Mouse (Mus musculus): ENCODE measurements at regions not wholly inside any gene's neighbourhood (a gene's known extent, or its start where the extent isn't known, plus 50 kb on each side); places are given as distances from the start of the nearest gene placed in this dataset.

GRCm38 (mm10) chr11:31615107-31615811 lies 56.4 kb downstream of the Bod1 start:
- 59% methylated on average over 10 of the region's 10 CpGs for WGBS
- no peak overlapping the region for H3K9ac ChIP-seq (replicated peaks; ENCODE audit: low read depth, low read length)
- no peaks in the 10 kb centered on the region for H3K27me3 ChIP-seq (replicated peaks; ENCODE audit: control insufficient read depth, insufficient read depth, low read length)
- no peaks in the 10 kb centered on the region for H3K9me3 ChIP-seq (ENCODE audit: control insufficient read depth, low read length)
- H3K4me3 ChIP-seq (replicated peaks; ENCODE audit: low read length) = no peak overlapping the region
- H3K4me2 ChIP-seq (ENCODE audit: low read length) = no peak overlapping the region
- ATAC-seq = peak; percentile 57
- no peaks in the 10 kb centered on the region for H3K36me3 ChIP-seq (ENCODE audit: control insufficient read depth, insufficient read depth)
- H3K27ac ChIP-seq (ENCODE audit: low read length) = no peak overlapping the region
- H3K4me1 ChIP-seq (replicated peaks; ENCODE audit: control insufficient read depth, insufficient read depth, low read length) = no peaks in the 10 kb centered on the region

DNA sequence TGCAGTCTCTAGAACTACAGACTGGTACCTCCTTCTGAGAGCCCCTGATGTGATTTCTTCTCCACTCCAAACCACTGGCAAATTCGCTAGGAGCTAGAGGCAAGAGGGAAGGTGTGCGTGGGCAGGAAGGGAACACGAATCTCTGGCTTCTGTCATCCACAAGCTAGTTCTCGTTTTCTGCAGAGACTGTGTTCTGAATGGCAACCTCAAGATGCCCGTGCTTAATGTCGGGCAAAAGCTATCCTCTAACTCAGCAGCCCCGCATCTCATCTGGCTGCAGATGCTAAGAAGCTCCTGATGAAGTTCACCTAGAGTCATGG lies 57.3 kb downstream of the Bod1 start:
- Histone ChIP-seq H3K4me1 (replicated peaks; ENCODE audit: control insufficient read depth, insufficient read depth, low read length) (no peaks in the 10 kb centered on the region), H3K9ac (replicated peaks; ENCODE audit: low read depth, low read length) (no peak overlapping the region), H3K27ac (ENCODE audit: low read length) (no peak overlapping the region), H3K4me3 (replicated peaks; ENCODE audit: low read length) (no peak overlapping the region), H3K27me3 (replicated peaks; ENCODE audit: control insufficient read depth, insufficient read depth, low read length) (no peaks in the 10 kb centered on the region), H3K36me3 (ENCODE audit: control insufficient read depth, insufficient read depth) (no peaks in the 10 kb centered on the region), H3K9me3 (ENCODE audit: control insufficient read depth, low read length) (no peaks in the 10 kb centered on the region), H3K4me2 (ENCODE audit: low read length) (no peak overlapping the region)
- 86% methylated on average over 7 of the region's 7 CpGs for WGBS
- ATAC-seq = no peak

DNA sequence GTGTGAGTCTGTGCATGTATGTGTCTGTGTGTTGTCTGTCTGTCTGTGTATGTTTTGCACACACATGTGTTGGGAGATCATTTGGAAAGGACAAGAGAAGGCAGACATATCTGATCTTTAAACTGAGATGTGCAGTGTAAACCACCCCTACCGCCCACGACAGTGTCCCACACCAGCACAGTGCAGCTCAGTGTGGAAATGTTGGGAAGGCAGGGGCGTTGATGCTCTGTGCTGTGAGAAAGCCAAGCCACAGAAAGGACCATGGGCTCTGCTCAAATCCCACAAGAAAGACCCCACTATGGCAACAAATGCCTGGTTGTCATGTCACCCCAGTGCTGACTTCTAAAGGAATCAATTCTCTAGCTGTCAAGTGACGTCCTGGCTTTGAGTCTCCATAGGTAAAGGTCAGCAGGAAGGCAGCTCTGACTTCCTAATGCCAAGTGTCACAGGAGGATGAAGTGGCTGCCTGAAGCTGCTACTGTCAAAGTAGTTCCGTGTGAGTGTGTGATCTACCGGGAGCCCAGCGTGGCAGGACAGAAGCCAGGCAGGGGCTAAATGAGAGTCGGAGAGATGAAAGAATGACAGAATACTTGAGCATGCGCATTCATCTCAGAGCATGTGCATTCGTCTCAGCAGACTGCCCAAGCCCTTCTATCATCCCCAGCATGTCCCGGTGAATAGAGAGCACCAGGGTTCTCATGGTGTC lies 57.8 kb downstream of the Bod1 start:
- H3K27me3 ChIP-seq (replicated peaks; ENCODE audit: control insufficient read depth, insufficient read depth, low read length) = no peaks in the 10 kb centered on the region
- 63% methylated on average over 11 of the region's 11 CpGs for WGBS
- no peaks in the 10 kb centered on the region for H3K36me3 ChIP-seq (ENCODE audit: control insufficient read depth, insufficient read depth)
- H3K4me2 ChIP-seq (ENCODE audit: low read length) = no peak overlapping the region
- H3K9ac ChIP-seq (replicated peaks; ENCODE audit: low read depth, low read length) = no peak overlapping the region
- H3K27ac ChIP-seq (ENCODE audit: low read length) = no peak overlapping the region
- ATAC-seq = no peak
- no peak overlapping the region for H3K4me3 ChIP-seq (replicated peaks; ENCODE audit: low read length)
- no peaks in the 10 kb centered on the region for H3K4me1 ChIP-seq (replicated peaks; ENCODE audit: control insufficient read depth, insufficient read depth, low read length)
- H3K9me3 ChIP-seq (ENCODE audit: control insufficient read depth, low read length) = no peaks in the 10 kb centered on the region

DNA sequence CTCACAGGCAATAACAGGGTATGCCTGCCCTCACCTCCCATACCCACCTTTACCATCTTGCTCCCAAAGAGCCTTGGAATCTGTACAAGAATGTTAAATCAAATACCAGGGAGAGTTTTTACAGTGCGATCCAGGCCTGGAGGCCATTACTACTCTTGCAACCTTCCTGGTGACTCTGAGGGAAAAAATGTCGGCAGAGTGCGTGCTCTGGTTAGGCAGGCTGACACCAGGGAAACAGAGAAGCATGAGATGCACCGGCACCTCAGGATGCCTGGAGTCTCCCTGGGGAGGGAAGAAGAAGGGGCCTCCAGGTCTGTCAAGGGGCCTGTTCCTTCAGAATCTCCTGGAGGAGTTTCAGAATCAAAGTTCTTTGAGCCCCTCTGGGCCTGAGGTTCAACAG lies 63.2 kb downstream of the Bod1 start:
- Histone ChIP-seq H3K36me3 (ENCODE audit: control insufficient read depth, insufficient read depth) (no peaks in the 10 kb centered on the region), H3K4me2 (ENCODE audit: low read length) (no peak overlapping the region), H3K27me3 (replicated peaks; ENCODE audit: control insufficient read depth, insufficient read depth, low read length) (no peaks in the 10 kb centered on the region), H3K9ac (replicated peaks; ENCODE audit: low read depth, low read length) (no peak overlapping the region), H3K4me3 (replicated peaks; ENCODE audit: low read length) (no peak overlapping the region), H3K9me3 (ENCODE audit: control insufficient read depth, low read length) (no peaks in the 10 kb centered on the region), H3K27ac (ENCODE audit: low read length) (no peak overlapping the region), H3K4me1 (replicated peaks; ENCODE audit: control insufficient read depth, insufficient read depth, low read length) (no peaks in the 10 kb centered on the region)
- ATAC-seq = no peak
- 96% methylated on average over 4 of the region's 4 CpGs for WGBS

DNA sequence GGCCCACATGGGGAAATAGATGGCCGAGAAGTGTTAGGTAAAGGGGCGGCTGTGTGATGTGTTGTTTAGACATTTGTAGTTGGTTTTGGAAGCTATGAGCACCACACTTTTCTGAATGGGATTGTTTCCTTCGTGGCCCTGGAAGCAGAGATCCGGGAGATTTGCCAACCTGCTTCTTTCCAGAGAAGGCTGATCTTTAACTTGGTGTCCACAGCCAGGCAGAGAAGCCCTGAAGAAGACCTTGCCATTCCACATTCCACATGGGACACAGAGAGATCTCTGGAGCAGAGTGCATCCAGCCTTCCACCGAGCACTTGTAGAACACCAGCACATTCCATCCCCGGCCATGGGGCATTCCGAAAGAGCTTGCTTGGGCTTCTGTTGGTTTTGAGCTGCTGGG lies 70.2 kb downstream of the Bod1 start:
- no peaks in the 10 kb centered on the region for H3K36me3 ChIP-seq (ENCODE audit: control insufficient read depth, insufficient read depth)

GRCm38 (mm10) chr11:31593604-31594003 lies 78.1 kb downstream of the Bod1 start:
- Histone ChIP-seq H3K36me3 (ENCODE audit: control insufficient read depth, insufficient read depth) (no peaks in the 10 kb centered on the region), H3K4me3 (replicated peaks; ENCODE audit: low read length) (no peak overlapping the region), H3K27me3 (replicated peaks; ENCODE audit: control insufficient read depth, insufficient read depth, low read length) (no peaks in the 10 kb centered on the region), H3K4me1 (replicated peaks; ENCODE audit: control insufficient read depth, insufficient read depth, low read length) (no peaks in the 10 kb centered on the region), H3K9ac (replicated peaks; ENCODE audit: low read depth, low read length) (no peak overlapping the region), H3K27ac (ENCODE audit: low read length) (no peak overlapping the region), H3K9me3 (ENCODE audit: control insufficient read depth, low read length) (no peaks in the 10 kb centered on the region), H3K4me2 (ENCODE audit: low read length) (no peak overlapping the region)
- ATAC-seq = no peak
- WGBS = 96% methylated on average over 2 of the region's 2 CpGs

More for the DNA sequence above, 70.2 kb downstream of the Bod1 start:
- no peak for ATAC-seq
- Histone ChIP-seq H3K4me3 (replicated peaks; ENCODE audit: low read length) (no peak overlapping the region), H3K9ac (replicated peaks; ENCODE audit: low read depth, low read length) (no peak overlapping the region), H3K4me1 (replicated peaks; ENCODE audit: control insufficient read depth, insufficient read depth, low read length) (no peaks in the 10 kb centered on the region), H3K9me3 (ENCODE audit: control insufficient read depth, low read length) (no peaks in the 10 kb centered on the region), H3K27me3 (replicated peaks; ENCODE audit: control insufficient read depth, insufficient read depth, low read length) (no peaks in the 10 kb centered on the region), H3K27ac (ENCODE audit: low read length) (no peak overlapping the region), H3K4me2 (ENCODE audit: low read length) (no peak overlapping the region)
- WGBS = 91% methylated on average over 7 of the region's 7 CpGs

DNA sequence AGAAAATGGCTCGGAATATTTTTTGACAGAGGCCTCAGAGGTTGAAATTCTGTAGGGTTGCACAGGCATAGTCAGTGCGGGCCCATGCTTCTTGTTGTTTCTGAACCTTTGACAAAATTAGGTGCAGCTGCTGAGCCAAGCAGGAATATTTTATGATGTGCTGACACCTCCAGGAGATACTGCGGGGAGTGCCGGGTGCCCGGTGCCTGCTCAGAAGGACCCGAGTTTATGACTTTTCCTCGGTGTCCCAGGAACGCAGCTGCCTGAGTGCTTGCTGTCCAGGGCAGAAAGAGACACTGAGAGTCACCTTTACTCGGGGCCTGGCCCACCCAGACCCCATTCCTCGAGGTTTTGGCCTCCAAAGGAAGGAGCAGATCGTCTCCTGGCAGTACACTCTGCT lies 79.6 kb downstream of the Bod1 start:
- Histone ChIP-seq H3K4me2 (ENCODE audit: low read length) (no peak overlapping the region), H3K27me3 (replicated peaks; ENCODE audit: control insufficient read depth, insufficient read depth, low read length) (no peaks in the 10 kb centered on the region), H3K27ac (ENCODE audit: low read length) (no peak overlapping the region), H3K4me1 (replicated peaks; ENCODE audit: control insufficient read depth, insufficient read depth, low read length) (no peaks in the 10 kb centered on the region), H3K9me3 (ENCODE audit: control insufficient read depth, low read length) (no peaks in the 10 kb centered on the region), H3K9ac (replicated peaks; ENCODE audit: low read depth, low read length) (no peak overlapping the region), H3K4me3 (replicated peaks; ENCODE audit: low read length) (no peak overlapping the region), H3K36me3 (ENCODE audit: control insufficient read depth, insufficient read depth) (no peaks in the 10 kb centered on the region)
- WGBS = 84% methylated on average over 11 of the region's 11 CpGs
- no peak for ATAC-seq

DNA sequence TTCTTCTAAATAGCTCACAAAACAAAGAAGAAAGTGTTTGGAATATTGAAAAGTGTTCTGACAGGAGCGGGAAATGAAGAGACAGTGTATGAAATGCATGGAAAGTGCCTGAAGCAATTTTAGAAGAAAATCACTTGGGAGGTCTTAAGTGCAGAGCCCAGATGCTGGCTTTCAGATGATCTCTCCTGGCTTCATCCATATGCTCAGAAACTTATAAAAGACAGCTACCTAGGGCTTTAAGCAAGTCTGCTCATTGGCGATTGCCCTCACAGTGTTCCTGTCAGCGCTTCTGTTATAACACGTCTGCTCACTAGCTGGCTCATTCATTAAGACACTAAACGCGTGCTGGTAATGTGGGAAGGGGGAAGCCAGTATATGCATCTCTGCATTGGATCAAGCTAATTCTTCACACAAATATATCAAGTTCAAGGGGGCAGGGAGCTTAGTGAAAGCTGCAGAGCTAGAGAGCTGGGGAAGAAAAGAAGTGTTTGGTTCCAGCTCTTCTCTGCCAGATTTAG lies 80.6 kb downstream of the Bod1 start:
- H3K27me3 ChIP-seq (replicated peaks; ENCODE audit: control insufficient read depth, insufficient read depth, low read length) = no peaks in the 10 kb centered on the region
- ATAC-seq = peak; percentile 26; the same call in 1 of the 2 replicates
- 60% methylated on average over 6 of the region's 6 CpGs for WGBS

GRCm38 (mm10) chr11:31574941-31575340 lies 96.7 kb downstream of the Bod1 start:
- no peak overlapping the region for H3K27ac ChIP-seq (ENCODE audit: low read length)
- no peaks in the 10 kb centered on the region for H3K27me3 ChIP-seq (replicated peaks; ENCODE audit: control insufficient read depth, insufficient read depth, low read length)
- no peak overlapping the region for H3K9ac ChIP-seq (replicated peaks; ENCODE audit: low read depth, low read length)
- H3K4me3 ChIP-seq (replicated peaks; ENCODE audit: low read length) = no peak overlapping the region
- H3K4me2 ChIP-seq (ENCODE audit: low read length) = no peak overlapping the region
- H3K9me3 ChIP-seq (ENCODE audit: control insufficient read depth, low read length) = no peaks in the 10 kb centered on the region
- no peaks in the 10 kb centered on the region for H3K36me3 ChIP-seq (ENCODE audit: control insufficient read depth, insufficient read depth)
- 76% methylated on average over 3 of the region's 3 CpGs for whole genome bisulfite sequencing
- H3K4me1 ChIP-seq (replicated peaks; ENCODE audit: control insufficient read depth, insufficient read depth, low read length) = no peaks in the 10 kb centered on the region
- no peak for ATAC-seq

More for the DNA sequence above, 80.6 kb downstream of the Bod1 start:
- Histone ChIP-seq H3K36me3 (ENCODE audit: control insufficient read depth, insufficient read depth) (no peaks in the 10 kb centered on the region), H3K4me1 (replicated peaks; ENCODE audit: control insufficient read depth, insufficient read depth, low read length) (no peaks in the 10 kb centered on the region), H3K9ac (replicated peaks; ENCODE audit: low read depth, low read length) (no peak overlapping the region), H3K9me3 (ENCODE audit: control insufficient read depth, low read length) (no peaks in the 10 kb centered on the region), H3K27ac (ENCODE audit: low read length) (no peak overlapping the region), H3K4me3 (replicated peaks; ENCODE audit: low read length) (no peak overlapping the region), H3K4me2 (ENCODE audit: low read length) (no peak overlapping the region)
